Mouse (Mus musculus): Measurements from ENCODE around the gene Tapt1.

DNA sequence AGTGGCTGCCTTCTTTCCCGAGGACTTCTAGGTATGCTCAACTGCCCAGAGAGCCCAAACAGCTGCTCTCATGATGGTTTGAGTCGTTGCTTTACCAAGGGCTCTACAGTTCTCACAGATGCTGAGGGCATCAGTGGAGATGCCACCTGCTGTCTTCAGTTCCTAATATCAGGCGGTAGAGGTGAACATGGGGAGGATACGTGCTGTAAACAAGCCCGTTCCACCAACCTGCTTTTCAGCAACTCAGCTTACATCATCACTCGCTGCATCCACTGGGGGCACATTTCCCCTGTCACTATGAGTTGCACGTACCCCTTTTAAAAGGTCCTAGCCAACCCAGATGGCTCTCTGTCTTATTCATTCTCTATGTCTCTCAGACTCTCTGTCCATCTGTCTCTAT lies 63.6 kb downstream of the Tapt1 start:
- TF ChIP-seq CTCF (IDR thresholded peaks at IDR 0.05; ENCODE audit: low read depth, low read length) (no peak), POLR2A (IDR thresholded peaks at IDR 0.05; ENCODE audit: borderline replicate concordance, low read depth, low read length) (no peak)

Data from bone marrow macrophage, adult 2 months (primary cell).